Mouse (Mus musculus) retina, embryonic 14.5 days (tissue): ENCODE measurements around the gene Tnfsfm13.

ENCODE experiments used
- DNase-seq: peaks from one replicate; pipeline ENCODE4 v3.0.0-alpha.2; 2015; ENCODE audit warnings: low spot score

Tnfsfm13 gene

DNA sequence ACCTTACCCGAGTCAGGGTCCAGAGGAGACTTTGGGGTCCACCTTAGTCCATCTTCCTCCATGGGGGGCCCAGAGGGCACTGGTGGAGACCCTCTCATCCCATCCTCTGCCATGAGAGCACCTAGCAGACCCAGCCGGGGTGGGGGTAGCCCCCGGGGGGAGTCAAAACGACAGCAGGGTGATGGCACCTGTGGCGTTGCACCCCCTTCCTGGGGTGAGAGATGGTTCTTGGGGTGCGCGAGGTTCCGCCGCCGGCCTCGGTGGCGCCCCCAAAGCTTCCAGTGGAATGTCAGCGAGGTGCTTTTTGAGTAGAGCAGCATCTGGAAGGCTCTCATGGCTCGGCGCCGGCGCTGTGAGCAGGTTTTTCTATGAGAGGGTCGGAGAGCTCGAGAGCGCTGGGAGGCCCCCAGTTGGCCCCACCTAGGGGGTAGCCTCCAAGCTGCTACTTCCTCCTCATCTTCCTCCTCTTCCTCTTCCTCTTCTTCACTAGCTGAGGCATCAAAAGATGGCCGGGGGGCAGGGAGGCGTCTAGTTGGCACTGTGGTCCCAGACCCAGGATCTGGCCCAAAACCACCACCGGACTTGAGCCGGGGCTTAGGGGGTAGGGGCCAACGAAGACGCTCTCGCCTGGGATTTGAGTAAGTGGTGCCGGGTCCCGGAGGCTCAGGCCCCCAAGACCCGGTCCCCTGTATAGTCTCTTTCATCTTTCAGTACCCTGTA lies 15.6 kb downstream of the Tnfsfm13 start:
- DNase-seq: no peak

DNA sequence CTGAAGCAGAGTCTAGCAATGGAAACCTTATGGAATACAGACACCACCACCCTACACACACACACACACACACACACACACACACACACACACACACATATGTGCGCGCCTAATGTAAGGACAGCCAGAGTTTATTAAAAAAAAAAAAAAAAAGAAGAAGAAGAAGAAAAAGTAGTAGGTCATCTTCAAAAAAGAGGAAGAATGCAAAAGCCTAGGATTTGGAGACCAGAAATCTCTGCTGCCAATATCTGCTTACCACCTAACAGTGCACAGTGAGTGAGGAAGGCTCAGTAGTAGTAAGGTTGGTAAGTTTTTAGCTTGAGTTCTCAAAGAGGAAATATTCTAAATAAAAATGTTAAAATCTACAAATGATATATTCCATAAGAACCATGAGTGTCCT lies 16.8 kb downstream of the Tnfsfm13 start:
- DNase-seq: no peak

DNA sequence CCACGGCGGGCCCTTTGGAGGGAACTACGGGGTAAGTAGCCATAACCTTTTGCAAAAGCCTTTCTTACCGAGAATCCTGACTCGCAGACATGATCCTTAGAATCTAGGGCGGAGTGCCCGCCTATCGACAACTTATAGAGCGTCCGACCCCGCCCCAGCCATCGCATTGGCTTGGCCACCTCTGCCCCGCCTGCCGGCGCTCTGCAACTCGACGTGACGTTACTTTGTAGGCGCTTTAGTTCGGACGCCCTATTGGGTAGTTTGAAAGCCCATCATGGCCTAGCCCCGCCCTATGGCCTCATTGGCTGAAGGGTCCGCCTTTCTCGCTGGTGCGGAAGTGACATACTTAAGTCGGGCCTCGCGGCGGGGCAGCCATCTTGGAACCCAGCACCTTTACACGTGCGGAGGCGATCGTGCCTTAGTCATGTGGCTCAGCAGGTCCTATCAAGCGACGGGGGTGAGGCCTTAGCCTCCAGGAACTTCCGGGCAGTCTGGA lies 23.6 kb downstream of the Tnfsfm13 start, which contains the start of gene Eif4a1:
Eif4a1 (minus strand) TSS at position 213 of the 496 bp plus-strand sequence.
- peak; percentile 100 for DNase-seq

DNA sequence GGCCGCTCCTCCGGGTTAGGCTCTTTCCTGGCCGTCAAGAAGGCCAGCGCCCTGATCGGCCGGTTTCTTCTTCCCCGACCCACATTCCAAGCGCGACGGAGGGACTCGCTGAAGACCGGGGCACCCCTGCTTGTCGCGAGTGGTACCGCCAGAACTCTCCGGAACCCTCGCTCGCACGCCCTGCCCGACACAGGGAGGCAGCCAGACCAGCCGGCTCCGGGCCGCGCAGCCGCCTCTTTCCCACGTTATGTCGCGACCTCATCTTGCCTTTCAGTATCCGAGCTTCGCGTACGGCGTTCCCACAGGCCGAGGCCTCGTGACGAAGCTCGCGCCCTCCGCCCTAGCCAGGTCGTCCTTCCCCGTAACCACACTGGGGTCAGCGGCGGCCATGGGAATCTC lies 24.2 kb downstream of the Tnfsfm13 start:
- DNase-seq: no peak

DNA sequence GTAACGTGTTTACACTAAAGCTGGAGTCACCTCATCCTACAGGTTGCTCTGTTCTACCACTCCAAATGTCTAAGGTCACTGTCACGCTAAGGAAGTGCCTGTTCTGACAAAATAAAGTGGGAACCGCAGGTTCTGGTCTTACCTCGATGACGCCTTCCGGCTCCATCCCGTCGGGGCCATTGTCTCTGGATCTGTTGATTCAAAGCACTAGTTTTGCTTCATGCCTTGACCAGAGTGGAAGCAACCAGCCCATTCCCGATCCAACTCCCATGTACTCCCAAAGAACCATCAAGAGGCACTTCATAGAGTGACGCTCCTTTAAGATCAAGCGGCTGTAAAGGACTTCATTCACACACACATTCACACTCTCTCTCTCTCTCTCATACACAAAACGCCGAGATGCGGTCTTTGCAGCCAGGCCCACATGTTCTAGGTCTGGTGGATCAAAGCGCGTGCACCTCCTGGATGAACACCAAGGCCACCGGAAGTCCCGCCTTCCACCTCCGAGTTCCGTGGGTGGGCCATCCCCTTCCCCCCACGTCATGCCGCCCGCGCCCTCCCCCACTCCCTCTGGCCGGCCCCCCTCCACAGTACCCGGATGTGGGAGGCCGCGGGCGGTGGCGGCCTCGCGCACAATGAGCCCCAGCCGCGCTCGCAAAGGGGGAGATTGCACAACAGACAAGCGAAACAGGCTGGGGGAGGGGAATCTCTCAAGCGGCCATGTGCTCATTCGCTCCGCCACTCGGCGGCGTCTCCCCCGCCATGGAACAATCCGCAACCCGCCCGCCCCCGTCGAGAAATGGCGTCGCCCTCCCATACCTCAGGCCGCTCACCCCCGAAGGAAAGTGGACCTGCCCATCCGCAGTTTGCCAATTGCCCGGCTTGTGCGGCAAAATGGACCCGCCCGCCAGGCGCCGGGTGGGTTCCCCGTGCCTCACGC lies 24.8 kb downstream of the Tnfsfm13 start:
- peak; percentile 95 for DNase-seq

DNA sequence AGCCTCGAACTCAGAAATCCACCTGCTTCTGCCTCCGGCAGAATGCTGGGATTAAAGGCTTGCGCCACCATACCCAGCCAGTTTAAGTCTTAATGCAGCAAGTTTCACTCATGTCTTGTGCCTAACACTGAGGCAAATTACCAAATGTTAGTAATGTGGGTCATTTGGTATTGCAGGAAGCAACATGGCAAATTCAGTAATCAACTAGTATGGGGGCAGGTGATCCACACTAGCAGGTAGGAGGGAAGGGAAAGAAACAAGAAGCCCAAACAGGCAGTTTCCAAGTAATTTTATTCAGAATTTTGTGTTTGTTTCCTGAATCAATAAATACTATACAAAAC lies 29.3 kb downstream of the Tnfsfm13 start:
- no peak for DNase-seq

DNA sequence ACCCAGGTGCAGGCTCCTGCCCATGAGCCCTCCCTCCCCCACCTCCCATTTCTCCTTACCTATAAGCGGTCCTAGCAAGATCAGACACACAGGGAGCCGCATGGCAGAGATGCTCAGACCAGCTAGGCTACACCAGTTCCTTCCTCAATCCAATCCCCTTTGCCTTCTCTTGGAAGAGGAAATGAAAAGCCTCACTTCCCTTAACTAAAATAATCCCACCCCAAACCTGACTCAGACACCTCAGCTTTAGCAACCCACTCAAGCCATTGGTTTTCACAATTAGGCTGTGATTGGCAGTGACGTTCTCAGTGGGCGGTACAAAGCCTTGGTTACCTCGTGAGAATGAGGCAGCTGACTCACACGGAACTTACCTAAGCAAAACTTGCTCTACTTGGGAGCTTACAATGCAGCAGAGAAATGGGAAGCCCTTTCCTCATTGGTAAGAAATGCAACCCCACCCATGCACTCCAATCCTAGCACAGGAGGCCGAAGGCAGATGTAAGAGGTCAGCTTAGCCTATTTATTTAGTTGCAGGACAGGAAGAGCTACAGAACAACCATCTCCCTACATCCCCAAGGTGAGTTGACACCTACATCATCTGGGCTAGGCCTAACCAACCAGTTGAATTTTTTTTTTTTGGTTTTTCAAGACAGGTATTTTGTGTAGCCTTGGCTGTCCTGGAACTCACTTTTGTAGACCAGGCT lies 29.8 kb downstream of the Tnfsfm13 start, which contains the start of gene Cd68:
Cd68 (minus strand) TSS at position 193 of the 704 bp plus-strand sequence.
- DNase-seq: no peak

DNA sequence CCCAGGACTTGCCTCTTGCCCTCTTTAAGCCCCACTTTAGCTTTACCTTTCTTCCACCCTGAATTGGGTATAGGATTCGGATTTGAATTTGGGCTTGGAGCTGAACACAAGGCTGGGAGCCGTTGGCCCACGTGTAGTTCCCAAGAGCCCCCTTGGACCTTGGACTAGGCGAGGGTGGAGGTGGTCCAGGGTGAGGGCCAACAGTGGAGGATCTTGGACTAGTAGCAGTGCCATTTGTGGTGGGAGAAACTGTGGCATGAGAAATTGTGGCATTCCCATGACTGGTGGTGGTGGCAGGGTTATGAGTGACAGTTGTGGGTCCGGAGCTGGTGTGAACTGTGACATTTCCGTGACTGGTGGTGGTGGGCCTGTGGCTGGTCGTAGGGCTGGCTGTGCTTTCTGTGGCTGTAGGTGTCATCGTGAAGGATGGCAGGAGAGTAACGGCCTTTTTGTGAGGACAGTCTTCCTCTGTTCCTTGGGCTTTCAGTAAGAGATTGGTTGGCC lies 30.4 kb downstream of the Tnfsfm13 start:
- no peak for DNase-seq

DNA sequence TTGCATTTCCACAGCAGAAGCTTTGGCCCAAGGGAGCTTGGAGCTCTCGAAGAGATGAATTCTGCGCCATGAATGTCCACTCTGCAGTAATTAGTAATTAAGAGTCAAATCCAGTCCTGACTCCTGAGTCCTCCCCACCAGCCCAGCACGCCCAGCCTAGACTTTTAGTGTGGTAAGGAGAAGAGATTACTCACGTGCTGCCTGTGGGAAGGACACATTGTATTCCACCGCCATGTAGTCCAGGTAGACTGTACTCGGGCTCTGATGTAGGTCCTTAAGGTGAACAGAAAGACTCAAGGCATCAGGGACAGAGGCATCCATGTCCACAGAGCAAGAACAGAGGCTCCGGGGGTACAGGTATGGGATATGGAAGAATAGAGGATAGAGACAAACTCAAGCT lies 31.1 kb downstream of the Tnfsfm13 start:
- DNase-seq: no peak

DNA sequence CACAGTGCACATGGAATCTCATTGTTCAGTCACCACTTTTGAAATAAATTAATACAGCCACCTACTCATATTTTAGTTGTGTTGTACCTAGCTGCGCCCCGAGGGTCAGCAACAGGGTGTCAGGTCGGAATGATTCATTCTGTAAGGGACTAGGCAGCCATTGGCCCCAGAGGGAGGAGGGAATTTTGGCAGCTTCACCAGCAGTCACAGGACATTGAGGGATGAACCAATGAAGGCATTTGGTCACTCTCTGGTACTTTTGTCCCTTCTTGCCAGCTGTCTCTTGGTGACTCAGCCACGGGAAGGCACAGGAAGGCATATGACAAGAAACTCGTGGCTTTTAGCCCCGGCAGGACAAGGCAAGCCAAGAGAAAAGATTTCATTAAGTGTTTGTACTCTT lies 32.1 kb downstream of the Tnfsfm13 start:
- no peak for DNase-seq

DNA sequence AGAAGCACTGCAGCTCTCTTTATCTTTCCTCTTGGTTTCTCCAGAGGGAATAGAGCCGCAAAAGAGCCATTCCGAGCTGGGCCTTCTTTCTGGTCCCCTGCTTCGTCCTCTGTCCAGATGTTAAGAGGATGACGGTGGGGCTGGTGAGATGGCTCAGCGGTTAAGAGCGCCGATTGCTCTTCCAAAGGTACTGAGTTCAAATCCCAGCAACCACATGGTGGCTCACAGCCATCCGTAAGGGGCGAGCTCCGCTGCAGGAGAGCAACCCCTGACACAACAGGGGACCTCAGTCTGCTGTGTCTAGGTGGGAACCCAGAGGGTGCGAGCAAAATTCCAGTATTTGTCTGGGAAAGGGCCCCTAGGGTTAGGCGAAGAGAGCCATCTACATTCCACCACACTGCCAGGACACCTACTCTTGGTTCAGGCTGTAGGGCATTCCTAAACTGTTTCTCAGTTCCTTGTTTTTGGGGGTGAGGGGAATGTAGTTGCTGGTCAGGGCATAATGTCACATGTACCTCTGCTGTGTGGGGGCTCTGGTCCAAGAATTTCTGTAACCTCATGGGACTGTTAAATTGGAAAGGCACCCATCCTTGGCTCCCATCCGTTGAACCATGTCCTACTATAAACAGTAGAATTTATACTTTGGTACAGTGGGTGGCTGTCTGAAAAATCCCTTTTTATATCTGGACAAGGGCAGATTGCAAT lies 32.8 kb downstream of the Tnfsfm13 start:
- no peak for DNase-seq

DNA sequence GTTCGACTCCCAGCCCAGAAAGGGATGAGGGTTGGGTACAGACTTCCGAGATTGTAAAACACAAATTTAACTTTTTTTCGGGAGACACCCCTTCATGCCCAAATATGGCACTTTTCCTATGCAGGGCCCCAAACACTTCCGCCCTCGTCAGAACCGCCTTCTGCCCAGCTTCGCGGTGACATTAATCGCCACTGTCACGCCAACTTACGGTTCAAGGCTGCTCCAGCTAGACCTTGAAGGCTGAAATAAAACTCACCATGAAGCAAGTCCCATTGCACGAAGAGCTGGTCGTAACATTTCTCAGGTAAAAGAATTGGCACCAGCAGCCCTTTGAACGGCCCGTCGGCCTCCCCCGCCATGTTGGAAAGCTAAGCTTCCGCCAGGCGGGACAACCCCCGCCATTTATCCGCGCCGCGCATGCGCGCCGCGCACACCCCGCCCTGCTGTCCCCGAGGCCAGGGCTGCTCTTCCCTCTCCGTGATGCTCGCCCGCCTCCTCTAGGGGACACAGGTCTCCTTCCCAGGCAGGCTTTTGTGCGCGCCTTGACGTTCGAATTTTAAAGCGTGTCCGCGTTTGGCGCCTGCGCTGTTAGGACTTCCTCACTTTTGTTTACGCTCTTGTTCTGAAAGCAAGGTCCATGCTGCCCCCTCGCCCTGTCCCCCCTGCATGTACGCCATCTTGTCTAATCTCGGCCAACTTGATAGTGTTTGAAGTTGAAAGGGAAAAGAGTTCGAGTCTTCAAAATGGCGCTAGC lies 33.5 kb downstream of the Tnfsfm13 start, which contains the start of gene Mpdu1:
Mpdu1 (minus strand) TSS at position 430 of the 754 bp plus-strand sequence.
- peak; percentile 95 for DNase-seq

DNA sequence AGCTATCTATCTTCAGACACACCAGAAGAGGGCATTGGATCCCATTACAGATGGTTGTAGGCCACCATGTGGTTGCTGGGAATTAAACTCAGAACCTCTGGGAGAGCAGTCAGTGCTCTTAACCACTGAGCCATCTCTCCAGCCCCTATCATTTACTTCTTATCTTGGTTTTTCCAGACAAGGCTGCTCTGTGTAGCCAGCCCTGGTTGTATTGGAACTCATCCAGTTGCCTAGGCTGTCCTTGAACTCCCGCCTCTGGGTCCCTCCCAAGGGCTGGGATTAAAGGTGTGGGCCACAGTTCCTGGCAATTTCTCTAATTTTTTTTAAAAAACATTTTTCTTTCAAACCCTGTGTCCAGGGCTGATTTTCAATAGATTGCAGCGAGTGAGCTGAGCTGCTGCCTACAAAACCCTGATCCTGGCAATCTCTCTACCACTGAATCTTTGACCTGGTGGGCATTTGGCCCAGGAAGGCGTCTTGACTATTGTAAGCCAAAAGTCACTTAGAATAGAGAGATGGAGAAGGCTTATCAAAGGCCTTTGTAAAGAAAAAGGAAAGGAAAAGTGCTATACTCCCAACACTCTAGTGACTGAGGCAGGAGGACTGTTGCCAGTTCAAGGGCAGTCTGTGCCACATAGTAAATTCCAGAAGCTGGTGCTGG lies 34.5 kb downstream of the Tnfsfm13 start:
- no peak for DNase-seq

DNA sequence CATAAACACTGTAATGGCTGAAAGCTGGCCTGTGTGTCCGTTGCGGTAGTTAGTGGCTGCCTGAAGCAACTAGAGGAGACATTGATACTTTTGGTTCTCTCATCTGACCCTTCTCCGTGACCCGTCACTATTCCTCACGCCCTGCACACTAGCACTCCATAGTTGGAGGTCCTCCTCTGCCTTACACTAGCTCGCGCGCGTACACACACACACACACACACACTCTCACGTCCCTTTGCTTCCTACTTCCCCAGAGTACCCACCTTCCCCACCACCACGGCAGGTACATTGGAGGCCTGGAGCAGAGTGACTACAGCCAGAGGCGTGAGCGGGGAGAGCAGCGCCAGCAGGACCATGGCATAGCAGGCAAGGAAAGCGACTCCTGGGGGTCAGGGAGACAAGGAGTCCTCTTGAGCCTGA lies 38.4 kb downstream of the Tnfsfm13 start:
- no peak for DNase-seq

DNA sequence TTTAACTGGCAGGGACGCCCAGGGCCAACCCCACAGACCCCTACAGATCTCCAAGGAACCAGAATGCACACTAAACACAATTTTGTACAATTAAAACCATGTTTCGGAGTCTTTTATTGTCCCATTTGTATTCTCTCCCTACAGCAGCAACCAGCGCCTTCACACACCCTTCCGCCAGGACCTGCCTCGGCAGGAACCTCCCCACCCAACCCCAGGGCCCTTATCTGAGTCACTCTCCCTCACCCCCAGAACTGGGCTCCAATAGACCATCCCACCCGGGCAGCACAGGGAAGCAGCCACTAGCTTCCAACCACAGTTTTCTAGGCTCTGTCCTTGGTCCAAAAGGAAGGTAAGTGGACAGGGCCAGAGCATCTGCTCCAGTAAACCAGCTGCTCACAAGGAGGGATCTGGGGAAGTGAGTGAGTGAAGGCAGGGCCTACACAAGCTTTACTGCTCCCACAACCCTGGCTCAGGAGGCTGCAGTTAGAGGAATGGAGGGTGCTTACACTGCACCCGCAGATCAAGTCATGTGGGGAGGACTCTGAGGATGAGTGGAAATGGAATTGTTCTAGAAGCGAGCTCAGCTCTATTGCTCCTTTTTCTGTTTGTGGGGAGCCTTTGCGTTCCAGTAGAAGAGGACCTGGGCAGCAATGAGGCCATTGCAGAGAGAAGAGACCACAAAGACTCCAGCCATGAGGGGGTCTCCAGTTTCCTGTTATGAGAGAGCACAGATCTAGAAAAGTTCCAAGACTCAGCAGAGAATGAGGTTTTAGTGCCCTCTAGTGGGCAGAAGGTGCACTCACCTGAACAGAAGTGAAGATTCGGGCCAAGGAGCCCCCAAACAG lies 39.1 kb downstream of the Tnfsfm13 start:
- peak; percentile 89 for DNase-seq

DNA sequence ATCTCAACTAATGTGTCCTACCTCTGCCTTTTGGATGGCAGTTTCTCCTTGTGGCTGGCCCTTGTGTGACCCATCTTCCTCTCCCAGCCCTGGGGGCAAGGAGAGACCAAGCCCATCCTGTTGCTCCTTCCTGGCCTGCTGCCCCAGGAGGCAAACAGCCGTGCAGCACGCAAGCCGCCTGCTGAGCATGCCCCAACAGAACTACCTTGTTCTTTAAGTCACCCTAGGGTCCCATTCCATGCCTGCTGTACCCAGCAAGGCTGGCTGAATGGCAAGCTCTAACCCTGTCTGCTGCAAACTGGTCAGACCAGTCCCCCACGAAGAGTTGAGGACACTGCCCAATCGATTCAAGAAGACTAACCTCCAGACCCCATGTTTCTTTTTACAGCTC lies 39.8 kb downstream of the Tnfsfm13 start:
- DNase-seq: no peak

DNA sequence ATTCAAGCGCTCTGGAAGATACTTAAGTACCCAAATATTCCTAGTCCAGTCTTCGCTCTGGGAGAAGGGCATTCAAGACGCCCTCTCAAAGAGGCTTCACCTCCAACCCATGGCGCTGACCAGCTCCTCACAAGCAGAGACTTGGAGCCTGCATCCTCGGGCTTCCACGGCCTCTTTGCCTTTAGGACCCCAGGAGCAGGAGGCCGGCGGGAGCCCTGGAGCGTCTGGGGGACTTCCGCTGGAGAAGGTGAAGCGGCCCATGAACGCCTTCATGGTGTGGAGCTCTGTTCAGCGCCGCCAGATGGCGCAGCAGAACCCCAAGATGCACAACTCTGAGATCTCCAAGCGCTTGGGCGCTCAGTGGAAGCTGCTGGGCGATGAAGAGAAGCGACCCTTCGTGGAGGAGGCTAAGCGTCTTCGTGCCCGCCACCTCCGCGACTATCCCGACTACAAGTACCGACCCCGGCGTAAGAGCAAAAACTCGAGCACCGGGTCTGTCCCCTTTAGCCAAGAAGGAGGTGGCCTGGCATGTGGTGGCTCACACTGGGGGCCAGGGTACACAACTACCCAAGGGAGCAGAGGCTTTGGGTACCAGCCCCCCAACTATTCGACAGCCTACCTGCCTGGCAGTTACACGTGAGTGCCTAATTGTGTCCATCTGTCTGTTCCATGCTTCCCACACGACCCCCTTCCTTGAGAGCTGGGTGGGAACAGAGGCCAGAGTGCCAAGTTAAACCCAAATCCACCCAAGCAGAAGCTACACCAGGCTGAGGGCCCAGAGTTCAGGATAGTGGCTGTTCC lies 40.4 kb downstream of the Tnfsfm13 start, which contains the start of gene Sox15:
Sox15 (plus strand) TSS at position 51 of the 801 bp plus-strand sequence.
- DNase-seq: peak; percentile 89

DNA sequence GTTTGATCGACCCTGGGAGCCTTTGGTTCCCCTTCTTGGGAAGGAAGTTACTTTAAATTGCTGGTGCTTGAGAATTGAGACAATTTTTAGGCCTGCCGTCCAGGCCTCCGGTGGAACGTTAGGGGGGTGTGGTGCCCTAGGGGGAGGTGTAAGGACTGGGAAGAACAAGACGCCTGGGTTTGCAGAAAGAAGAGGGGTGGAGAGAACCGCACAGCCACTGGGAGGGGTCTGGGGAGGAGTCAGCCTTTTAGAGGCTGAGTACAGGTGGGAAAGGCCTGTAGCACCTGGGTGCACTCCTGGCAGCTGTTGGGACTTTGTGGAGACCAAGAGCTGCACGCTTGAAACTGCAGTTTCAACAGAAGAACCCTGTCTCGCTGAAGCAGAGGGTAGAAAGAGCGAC lies 41.1 kb downstream of the Tnfsfm13 start:
- no peak for DNase-seq
